Mouse (Mus musculus) heart, postnatal 4 days (tissue): ENCODE data around the gene Pigk. TPM values are rescaled to one million over a fixed set of nuclear protein-coding genes. Genes with fewer than 3 reads are reported as not detected.

Experiments
- DNase-seq: peaks from one replicate; pipeline ENCODE4 v3.0.0; 2021
- total RNA-seq, 2 experiments: library from RNA; stranded (reverse); gene quantifications; 2 replicates each; pipeline ENCODE4 v1.2.3; 2021

Gene Pigk
- total RNA-seq, 2 experiments from 2014 or later: 32.4 to 35.8 TPM

DNA sequence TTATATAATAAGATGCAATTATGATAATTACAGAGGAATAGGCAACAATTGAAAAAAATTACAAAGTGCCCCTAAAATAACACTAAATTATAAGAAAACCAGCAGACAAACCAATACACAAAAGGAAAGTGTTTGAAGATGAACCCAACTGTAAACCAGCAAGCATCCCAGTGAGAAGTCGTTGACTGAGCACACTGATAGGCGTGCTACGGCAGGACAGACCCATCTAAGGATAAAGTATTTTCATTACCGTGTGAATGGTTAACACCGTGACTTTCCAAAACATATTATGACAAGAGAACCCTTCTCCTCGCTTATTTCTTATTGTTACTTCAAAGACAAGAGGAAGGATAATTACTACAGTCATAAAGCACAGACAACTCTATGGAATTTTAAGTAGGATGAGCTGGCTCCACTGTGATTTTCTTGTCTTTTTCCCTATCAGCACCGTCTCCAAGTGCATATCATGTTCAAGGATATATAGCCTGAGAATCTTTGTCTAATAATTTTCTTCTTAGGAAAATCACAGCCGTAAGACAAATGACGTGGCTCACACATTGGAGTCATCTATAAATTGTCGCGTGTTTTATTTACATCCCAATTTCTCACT lies 233.2 kb downstream of the Pigk start:
- no peak for DNase-seq

DNA sequence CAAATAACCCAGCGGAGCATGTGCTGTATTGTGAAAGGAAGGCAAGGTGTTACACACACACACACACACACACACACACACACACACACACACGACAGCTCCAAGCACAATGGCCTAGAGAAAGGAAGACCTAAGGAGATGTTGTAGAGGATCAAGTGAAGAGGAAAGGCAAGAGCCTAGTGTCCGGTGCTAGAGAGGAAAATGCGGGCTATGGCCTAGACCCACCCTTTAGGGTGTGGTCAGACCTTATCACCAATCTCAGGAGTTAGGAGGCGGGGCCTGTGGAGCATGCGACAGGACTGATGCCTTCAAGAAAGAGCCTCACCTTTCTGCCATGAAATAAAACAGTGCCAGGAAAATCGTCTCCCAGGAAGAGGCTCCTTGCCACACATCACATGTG lies 234.7 kb downstream of the Pigk start:
- no peak for DNase-seq

DNA sequence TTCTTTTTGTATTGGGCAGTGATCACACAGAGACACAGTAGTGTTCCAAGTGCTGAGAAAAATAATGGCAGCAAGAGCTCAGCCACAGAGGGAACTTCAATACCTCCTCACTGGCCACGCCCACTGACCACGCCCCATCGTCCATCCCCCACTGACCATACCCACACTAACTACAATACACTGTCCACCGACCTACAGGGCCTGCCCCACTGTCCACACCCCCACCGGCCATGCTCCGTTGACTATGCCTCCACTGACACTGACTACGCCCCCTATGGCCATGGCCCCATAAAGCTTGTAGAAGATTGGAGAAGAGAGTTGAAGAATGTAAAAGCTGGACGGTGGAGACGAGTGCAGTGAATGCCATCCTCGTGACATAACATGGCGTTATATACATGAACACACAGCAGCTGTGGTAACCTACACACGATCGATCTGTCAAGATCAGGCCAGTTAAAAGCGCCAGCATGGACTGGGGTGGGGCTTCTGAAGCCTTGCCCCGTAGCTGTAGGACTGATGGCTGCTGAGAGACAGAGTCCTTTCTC lies 235.4 kb downstream of the Pigk start:
- DNase-seq: no peak

DNA sequence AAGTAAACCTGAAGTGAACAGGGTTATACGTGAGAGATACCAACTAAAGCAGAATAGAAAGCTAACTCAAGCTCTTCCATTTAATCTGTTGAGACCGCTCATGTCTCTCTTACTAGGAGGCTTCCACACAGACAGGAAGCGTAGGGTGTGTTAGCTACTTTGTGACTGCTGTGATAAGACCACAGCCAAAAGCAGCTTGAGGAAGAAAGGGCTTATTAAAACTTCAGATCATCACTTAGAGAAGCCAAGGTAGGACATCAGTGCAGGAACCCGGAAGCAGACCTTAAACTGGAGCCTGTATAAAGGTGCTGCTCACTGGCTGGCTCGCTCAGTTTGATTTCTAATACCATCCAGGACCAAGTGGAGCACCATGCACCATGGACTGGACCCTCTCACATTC lies 236.4 kb downstream of the Pigk start:
- no peak for DNase-seq

DNA sequence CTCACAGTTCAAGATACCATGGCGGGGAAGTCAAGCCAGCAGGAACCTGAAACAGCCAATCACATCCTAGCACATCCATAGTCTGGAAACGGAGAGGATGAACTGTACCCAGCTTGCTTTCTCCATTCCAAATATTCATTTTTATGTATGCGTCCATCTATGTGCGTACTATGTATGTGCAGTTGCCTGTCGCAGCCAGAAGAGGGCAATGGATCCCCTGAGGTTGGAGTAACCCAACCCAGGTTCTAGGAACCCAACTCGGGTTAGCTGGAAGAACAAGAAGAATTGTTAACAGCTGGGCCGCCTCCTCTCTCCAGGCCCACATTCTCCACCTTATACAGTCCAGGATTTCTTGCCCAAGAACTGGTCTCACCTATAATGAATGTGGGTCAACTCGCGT lies 237.0 kb downstream of the Pigk start:
- DNase-seq: no peak

DNA sequence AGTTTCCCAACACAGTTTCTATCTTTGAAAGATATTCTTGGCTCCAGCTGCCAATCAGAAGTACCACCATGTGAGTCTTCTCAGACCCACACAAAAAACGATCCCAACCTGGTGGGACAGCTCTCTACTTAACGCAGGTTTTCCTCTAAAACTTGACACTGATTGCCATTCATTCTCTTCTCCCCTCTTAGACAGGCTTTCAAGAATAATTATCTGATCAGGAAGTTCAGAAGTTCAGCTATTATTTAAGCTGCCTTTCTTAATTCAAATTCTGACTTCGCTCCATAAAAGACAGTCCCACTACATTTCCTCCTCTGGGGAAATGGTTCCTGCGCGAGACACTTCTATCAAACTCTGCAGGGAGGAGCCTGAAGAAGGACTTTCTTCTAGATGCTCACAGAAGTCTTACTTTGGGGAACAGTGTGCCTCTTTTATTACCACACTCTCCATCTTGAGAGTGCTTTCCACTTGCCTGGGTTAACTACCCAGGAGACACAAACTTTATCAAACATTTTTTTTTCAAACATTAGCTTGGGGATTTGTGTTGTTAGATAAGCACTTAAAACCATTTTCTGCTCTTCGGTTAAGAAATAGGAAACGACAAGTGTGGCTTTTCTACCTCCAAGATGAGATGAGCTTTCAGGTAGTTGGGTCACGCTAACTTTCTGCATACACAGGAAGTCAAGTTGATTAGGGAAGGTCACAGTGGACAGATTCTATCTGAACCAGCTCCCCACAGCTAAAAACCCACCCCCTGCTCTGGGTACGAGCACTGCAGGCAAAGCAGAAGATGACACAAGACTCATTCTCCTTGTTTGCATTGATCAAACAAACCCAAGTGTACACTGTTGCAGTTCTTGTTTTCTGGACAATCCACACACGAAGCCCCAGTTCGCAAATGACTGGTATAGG lies 238.0 kb downstream of the Pigk start:
- DNase-seq: no peak

DNA sequence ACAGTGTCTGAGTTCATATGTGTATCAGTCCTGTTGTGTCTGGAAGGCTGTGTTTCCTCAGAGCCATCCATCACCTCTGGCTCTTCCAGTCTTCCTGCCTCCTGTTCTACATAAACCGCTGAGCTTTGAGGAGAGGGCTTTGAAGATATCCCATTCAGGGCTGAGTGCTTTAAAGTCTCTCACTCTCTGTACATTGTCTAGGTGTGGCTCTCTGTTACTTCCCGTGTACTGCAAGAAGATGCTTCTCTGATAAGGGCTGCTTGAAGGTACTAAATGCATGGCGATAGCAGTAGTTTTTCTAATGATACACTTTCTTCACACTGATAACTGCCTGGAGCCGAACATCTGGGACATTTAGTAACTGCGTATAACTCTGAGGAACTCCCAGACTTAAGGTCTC lies 242.1 kb downstream of the Pigk start:
- no peak for DNase-seq

DNA sequence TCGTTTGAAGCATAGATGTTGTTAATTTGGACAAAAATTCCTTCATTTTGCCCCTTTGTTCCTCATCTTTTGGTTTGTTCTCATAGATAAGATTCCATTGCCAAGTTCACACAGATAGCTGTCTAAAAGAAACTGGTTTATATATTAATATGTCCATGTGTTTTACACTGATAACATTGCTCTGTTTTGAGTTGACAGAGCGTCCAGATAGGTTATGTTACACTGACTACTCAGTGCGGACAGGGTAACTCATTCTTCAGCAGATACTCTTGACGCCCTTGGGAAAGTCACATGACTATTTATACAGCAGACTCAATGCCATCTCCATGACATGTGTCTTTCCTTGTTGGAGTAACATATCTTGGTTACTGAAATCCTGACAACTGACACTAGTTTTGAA lies 242.9 kb downstream of the Pigk start:
- DNase-seq: no peak

DNA sequence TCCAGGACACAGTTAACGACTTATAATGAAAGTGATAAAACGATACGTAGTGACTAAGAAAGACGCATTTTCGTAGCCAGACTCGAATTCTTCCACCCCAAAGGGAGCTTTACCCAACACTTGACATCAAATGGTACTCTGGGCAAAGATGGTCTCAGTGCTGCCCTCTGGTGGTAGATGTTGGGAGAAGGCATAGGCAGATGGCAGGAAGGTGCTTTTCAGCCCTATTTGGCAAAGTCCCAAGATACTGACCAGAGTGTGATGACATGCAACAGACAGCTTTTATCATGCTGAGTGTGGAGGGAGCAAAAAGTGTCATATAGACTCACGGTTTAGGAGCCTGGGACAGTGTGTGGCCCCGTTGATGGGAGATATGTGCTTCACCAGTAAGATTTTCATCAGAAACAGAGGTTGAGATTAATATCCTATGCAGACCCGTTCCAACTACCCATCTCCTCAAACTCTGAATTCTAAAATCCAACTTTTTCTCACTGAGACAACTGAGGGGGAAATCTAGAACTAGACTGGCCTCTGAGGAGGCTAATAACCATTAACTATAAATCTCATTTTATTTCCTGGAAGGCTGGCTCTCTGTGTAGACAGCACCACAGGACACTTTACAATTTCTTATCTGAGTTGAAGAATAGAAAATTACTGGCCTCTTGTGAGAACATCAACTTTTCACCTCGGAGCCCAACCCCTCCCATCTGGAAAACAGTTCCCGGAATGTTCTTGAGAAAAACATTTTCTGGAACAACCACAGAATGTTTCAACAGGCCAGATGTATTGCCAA lies 244.7 kb downstream of the Pigk start:
- DNase-seq: peak; percentile 62

DNA sequence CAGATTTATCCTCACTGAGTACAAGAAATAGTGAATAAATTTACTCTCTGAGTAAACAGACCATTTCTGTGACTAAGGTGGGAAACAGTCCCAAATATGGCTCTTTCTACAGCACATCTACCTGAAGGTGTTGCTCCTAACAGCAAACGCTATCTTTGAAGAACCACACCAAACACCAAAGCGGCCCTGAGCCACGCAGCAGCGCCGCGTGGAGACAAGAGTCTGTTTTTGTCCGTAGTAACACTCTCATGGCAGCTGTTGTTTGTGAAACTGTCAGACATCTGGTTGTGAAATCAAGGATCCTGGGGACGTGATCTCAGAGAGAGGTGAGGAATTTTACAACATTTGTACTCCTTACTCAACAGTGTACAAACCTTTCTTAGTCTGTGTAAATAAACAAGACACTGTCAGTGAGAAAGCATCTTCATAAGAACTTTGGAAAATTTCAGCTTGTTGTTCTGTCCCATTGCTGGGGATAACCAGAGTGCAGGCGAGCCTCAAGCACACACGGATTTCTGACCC lies 248.0 kb downstream of the Pigk start:
- no peak for DNase-seq

DNA sequence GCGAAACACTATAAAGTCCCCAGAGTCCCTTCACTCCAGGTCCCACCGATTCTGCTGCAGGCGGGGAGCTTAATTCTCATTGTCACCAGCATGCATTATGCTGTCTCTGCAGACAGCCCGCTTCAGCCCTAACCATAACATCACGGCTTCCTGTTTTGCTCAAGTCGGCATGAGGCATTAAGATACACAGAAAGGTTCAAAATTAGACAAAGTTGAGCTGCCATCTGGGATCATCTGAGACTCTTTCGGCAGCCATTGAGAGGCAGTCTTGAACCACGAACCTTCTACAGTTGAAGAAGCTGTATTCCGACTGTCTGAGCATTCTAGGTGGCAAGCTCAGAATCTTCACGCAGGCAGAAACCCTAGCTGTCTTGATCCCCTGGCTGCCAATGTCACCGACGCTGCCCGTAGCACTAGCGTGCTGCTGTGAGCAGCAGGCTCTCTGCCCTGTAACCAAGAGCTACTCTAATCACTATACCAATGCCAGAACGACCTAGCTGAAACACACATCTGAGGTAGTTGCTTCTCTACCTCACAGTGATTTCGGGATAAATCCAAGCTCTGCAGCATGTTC lies 256.0 kb downstream of the Pigk start:
- no peak for DNase-seq

DNA sequence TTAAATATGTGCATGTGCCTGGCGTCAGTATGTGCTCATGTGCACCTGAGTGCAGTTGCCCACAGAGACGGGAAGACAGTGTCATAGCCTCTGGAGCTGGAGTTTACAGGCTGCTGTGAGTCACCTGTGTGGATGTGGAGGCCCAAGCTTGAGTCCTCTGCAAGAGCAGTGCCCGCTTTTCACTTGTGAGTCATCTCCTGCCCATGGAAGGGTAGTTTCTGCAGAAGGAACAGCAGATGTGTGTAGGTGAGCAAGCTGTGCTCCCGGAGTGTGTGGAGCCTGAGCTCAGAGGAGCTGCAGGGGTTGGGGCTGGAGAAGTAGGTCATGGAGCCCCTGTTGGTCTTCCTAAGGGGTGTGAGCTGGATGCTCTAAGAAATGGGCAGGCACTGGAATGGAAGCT lies 257.5 kb downstream of the Pigk start:
- DNase-seq: no peak

DNA sequence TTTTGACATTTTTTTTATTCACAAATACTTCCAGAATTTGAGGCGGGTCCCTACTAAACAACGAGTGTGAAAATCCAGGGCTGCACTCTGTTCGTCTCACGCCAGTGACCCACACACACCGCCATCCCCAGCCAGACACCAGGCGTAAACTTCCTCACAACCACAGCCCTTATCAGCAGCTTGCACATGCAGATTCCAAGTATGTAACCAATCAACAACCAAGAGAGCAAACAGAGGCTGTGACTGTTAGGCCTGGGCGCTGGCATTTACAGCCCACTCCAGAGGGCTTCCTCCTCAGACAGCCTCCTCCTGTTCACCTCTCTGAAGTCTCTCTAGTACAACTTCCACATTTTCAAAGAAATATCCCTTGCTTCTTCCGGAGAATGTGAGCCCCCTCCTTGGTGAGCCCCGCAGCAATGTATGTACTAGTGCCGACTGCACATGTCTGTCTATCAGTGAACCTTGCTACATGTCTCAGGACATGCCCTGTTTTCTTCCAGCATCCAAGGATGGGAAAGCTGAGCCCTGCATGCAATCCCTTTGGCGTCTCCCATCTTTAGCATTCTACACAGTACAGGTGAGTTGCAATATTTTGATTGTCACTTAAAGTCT lies 265.7 kb downstream of the Pigk start:
- DNase-seq: no peak

DNA sequence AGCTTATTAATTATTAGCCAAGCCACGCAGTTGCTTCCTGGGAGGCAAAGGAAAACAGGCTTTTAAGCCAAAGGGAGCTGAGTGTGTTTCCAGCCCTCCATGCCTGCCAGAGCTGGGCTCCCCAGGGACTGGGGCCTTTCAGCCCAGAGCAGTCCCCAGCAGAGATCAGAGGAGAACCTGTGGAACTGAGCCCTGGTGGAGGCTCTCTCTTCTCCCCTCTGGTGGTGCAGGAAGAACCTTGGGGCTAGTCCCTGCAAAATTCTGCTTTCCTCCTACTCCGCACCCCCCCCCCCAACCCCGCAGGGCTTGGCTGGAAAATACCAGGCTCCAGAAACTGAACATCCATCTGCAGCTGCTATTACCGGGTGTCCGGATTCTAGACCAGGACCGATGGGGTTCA lies 266.5 kb downstream of the Pigk start:
- DNase-seq: no peak

DNA sequence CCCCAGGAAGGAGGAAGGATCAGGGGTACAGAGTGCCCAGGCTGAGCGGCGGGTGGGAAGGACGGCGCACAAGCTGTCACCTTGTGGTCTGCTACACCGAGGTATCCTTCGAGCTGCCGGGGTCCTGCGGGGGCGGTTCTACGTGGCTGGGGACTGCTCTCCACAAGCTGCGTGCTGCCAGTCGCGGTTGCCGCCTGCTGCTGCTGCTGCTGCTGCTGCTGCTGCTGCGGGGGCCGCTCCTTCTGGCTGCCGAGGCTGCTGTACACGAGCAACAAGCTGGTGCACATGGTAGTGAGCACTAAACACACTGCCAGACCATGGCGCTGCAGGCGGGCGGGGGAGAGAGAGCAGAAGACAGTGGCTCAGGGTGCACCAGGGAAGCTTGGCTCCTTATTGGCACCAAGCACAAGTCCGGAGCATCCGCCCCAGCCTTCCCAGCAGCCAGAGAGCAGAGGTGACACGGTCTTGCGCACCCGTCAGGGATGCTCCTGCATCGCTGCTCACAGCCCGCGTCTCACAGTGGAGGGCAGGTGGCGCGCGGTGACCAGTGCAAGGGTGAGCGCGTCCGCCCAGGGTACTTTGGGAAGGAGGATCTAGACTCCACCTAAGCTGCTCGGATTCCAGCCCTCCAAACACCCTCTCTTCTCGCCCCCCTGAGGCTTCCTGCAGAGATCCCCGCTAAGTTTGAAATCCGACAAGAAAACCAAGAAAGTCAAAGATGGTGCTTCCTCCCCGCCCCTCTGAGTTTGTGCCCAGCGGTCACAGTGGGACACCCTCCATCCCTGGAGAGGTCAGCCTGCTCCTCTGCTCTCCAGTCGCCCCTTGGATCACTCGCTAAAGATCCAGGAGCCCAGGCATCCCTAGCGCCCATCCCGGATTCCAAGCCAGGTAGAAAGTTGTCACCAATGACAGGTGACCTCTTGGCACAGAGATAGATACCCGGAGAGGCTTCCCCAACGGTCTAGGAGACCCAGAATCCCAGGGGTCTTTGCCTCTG lies 267.4 kb downstream of the Pigk start:
- DNase-seq: no peak

DNA sequence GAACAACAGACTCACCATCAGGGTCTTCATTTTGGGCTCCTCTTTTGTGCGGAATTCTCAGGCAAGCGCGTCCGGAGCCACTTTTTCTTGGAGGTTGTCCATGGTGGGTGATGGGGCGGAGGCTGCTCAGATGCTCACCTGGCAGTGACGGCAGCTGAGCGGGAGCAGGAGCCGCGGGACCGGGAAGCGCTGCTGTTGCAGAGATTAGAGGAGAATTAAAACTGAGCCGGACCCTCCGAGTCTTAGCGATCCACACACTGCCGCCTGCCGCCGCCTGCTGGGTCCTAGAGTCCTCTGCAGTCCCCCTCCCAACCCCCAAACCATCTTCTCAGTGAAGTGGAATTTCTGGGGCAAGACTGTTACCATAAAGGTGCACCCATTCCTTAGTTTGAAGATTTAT lies 268.1 kb downstream of the Pigk start, which contains the start of gene St6galnac5:
St6galnac5 (minus strand) TSS at position 259 of the 400 bp plus-strand sequence.
- no peak for DNase-seq

DNA sequence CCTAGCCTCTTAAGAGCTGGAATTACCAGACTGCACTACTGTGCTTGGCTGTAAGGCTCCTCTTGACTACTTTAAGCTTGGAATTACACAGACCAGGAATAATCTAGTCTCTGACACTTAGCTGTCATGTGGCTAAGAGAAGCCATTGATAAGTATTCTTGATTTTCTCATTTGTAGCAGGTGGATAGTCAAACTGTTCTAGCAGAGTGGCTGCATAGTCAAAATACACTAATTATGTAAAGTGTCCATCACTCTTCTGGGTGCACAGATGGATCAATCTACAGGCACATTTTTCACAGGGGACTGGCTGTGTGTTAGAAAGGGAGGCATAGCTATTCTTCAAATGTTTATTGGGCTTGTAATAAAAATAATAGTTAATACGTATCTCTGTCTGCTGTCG lies 276.9 kb downstream of the Pigk start:
- DNase-seq: no peak

DNA sequence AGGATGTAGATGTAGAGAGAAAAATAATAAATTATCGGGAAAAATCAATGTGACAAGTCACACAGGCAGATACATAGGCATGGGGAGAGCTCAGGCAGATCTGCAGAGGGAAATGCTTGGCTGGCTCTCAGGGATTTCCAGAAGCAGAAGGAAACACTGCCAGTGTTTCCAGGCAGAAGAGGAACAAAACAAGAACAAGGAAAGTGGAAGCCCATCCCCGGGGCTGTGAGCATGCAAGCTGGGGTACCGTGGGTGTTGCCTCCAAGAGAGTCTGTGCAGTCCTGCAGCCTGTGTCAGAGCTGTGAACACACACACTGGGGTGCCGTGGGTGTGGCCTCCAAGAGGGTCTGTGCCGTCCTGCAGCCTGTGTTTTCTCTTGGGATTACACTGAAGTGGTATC lies 279.7 kb downstream of the Pigk start:
- no peak for DNase-seq

DNA sequence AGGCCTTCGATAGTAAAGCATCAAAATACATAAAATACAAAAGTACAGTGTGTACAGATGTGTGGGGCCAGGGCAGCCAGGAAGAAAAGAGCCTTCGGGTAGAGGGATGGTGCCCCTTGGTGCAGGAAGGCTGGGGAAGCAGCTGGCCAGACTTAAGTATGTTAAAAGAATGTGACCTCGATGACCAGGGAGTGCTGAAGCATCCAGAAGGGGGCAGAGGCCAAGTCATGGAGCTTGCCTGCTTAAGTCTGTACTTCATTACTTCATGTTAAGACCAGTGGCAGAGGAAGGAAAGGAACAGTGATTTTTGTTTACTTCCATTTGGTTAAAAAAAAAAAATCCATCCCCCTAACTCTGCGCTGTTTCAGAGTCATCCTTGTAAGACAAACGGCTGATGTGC lies 284.2 kb downstream of the Pigk start:
- no peak for DNase-seq

DNA sequence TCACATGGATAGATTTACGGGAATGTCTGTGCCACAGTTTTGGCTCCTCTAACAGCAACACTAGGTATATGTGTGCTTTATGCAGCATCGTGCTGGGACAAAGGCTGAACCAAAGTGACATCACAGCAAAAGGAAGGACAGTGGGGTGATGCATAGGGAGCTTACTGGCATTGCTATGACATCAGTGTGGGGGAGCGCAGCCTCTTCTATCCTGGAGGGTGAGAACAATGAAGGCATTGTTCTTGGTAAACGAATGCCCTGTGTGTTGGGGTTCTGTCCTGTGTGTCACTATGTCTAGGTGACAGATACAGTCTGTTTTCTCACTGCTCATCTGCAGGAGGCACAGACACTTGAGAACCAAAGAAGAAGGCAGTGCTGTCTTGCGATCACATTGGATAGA lies 285.0 kb downstream of the Pigk start:
- no peak for DNase-seq

DNA sequence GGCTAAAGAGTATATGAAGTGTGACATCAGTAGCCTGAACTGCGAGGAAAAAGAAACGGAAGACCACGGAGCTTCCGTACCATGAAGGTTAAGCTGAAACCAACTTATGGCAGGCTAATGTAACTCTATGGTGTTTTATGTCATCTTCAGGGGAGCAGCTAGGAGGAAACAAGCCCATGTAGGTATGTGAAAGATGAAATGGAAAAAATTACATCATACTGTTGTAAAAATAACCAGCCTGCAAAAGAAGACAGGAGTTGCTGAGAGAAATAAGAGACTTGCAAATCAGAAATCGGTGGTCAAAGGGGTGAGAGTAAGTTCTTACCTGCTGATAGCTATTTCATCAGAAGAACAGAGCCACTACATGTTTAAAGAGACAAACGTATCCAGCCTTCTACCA lies 293.0 kb downstream of the Pigk start:
- DNase-seq: no peak
